Mouse (Mus musculus) heart, embryonic 14.5 days (tissue): ENCODE results near the gene Agbl3. TPM values are rescaled to one million over a fixed set of nuclear protein-coding genes. Genes with fewer than 3 reads are reported as not detected.
A peak's percentile ranks its signal among the peaks of the same experiment; 100 is the strongest.

Experiments
- ATAC-seq: fragments of 200-750 bp; cut with Nextera tagmentation; 2 replicates; pipeline ENCODE4 v1.8.0; 2017; ENCODE audit warnings: low read depth, moderate TSS enrichment; ENCODE audit not compliant: insufficient number of reproducible peaks, insufficient read depth, low FRiP score
- H3K27ac ChIP-seq, 2 experiments: fragments of 200-500 bp in 1 of 2; fragments of 300-500 bp in 1 of 2; sonication (generic) in 1 of 2; replicated peaks in 1 of 2; 2 replicates each; pipeline ENCODE4 v1.5.1; 2012 to 2014; ENCODE audit warnings: low read depth in 2 of 2, low read length in 2 of 2, control low read depth in 1 of 2, mild to moderate bottlenecking in 1 of 2, mixed read lengths in 1 of 2; ENCODE audit not compliant: control insufficient read depth in 1 of 2, insufficient read depth in 1 of 2
- H3K27me3 ChIP-seq: fragments of 300-500 bp; sonication (generic); 2 replicates; pipeline ENCODE4 v1.6.1; 2014; ENCODE audit warnings: mild to moderate bottlenecking, low read length, control low read depth; ENCODE audit not compliant: control insufficient read depth, insufficient read depth
- H3K36me3 ChIP-seq: fragments of 300-500 bp; sonication (generic); 2 replicates; pipeline ENCODE4 v1.6.1; 2014; ENCODE audit warnings: mild to moderate bottlenecking, control low read depth, low read length, mixed read lengths; ENCODE audit not compliant: control insufficient read depth, insufficient read depth
- H3K4me1 ChIP-seq, 2 experiments: fragments of 200-500 bp in 1 of 2; fragments of 300-500 bp in 1 of 2; sonication (generic) in 1 of 2; 2 replicates each; pipeline ENCODE4 v1.6.1; 2012 to 2014; ENCODE audit warnings: low read length in 2 of 2, control low read depth in 1 of 2, mixed read lengths in 1 of 2; ENCODE audit not compliant: control insufficient read depth in 2 of 2, insufficient read depth in 2 of 2
- H3K4me2 ChIP-seq: fragments of 300-500 bp; sonication (generic); 2 replicates; pipeline ENCODE4 v1.6.1; 2014; ENCODE audit warnings: mild to moderate bottlenecking, low read length
- H3K4me3 ChIP-seq, 2 experiments: fragments of 200-500 bp in 1 of 2; fragments of 300-500 bp in 1 of 2; sonication (generic) in 1 of 2; 2 replicates each; pipeline ENCODE4 v1.5.1; 2012 to 2014; ENCODE audit warnings: low read length in 2 of 2, mild to moderate bottlenecking in 2 of 2, control low read depth in 1 of 2, low read depth in 1 of 2, moderate library complexity in 1 of 2; ENCODE audit not compliant: control insufficient read depth in 1 of 2, insufficient read depth in 1 of 2
- H3K9ac ChIP-seq: fragments of 300-500 bp; sonication (generic); 2 replicates; pipeline ENCODE4 v1.6.1; 2014; ENCODE audit warnings: mild to moderate bottlenecking, low read length
- H3K9me3 ChIP-seq: fragments of 300-500 bp; sonication (generic); 2 replicates; pipeline ENCODE4 v1.6.1; 2016; ENCODE audit warnings: low read length, control low read depth; ENCODE audit not compliant: control insufficient read depth
- WGBS: fragments of 180-500 bp; shearing (Covaris S2); extraction: QIAGEN DNeasy Blood & Tissue Kit; methylation state at CpG from one replicate; pipeline ENCODE4 v1.1.7; 2014; 5-methylcytosine and 5-hydroxymethylcytosine counted together
- polyA plus RNA-seq: library from polyadenylated mRNA; unstranded; fragments of >200 nt; fragmentation: Nextera tagmentation; extraction: Ambion mirVana; gene quantifications from 2 replicates; pipeline ENCODE4 v1.2.1, GENCODE M21; 2014

Agbl3 gene
- polyA plus RNA-seq, 1 experiment from 2014 or later = 6.6 TPM

GRCm38 (mm10) chr6:34748566-34748965 lies 31.7 kb upstream of the Agbl3 start:
- Histone ChIP-seq H3K4me2 (no peak overlapping the region), H3K4me3 (no peak overlapping the region), H3K27ac (no peak overlapping the region), H3K9me3 (no peaks in the 10 kb centered on the region), H3K36me3 (peaks cover 69% of the 10 kb centered on the region), H3K4me1 (peaks cover 4 to 7% of the 10 kb centered on the region in 2 experiments; a peak in 2 of 4 replicates), H3K9ac (no peak overlapping the region), H3K27me3 (no peaks in the 10 kb centered on the region)
- ATAC-seq = no peak
- WGBS = 87% methylated on average over 11 of the region's 11 CpGs

GRCm38 (mm10) chr6:34749526-34749925 lies 30.7 kb upstream of the Agbl3 start:
- no peak overlapping the region; a peak in 1 of 4 replicates for H3K27ac ChIP-seq
- no peaks in the 10 kb centered on the region for H3K27me3 ChIP-seq
- H3K9ac ChIP-seq = no peak overlapping the region
- no peak for ATAC-seq
- no peak overlapping the region for H3K4me3 ChIP-seq
- peaks cover 4 to 7% of the 10 kb centered on the region in 2 experiments; a peak in 2 of 4 replicates for H3K4me1 ChIP-seq
- H3K36me3 ChIP-seq = peaks cover 69% of the 10 kb centered on the region
- H3K9me3 ChIP-seq = no peaks in the 10 kb centered on the region
- H3K4me2 ChIP-seq = no peak overlapping the region
- WGBS = 60% methylated on average over 6 of the region's 6 CpGs

- Histone ChIP-seq H3K36me3 (peaks cover 70% of the 10 kb centered on the region), H3K4me3 (no peak overlapping the region), H3K27me3 (no peaks in the 10 kb centered on the region), H3K27ac (no peak overlapping the region; a peak in 1 of 4 replicates), H3K4me2 (no peak overlapping the region), H3K9me3 (no peaks in the 10 kb centered on the region), H3K9ac (no peak overlapping the region), H3K4me1 (peaks cover 4 to 7% of the 10 kb centered on the region in 2 experiments; a peak in 2 of 4 replicates)
- ATAC-seq = no peak
- 48% methylated on average over 7 of the region's 7 CpGs for WGBS
Observed at GRCm38 (mm10) chr6:34750487-34751120, 29.6 kb upstream of the Agbl3 start.

GRCm38 (mm10) chr6:34751625-34752024 lies 28.6 kb upstream of the Agbl3 start:
- Histone ChIP-seq H3K4me2 (no peak overlapping the region), H3K27ac (no peak overlapping the region; a peak in 1 of 4 replicates), H3K9ac (no peak overlapping the region), H3K36me3 (peaks cover 70% of the 10 kb centered on the region), H3K27me3 (no peaks in the 10 kb centered on the region), H3K4me1 (peaks cover 4 to 7% of the 10 kb centered on the region in 2 experiments; a peak in 2 of 4 replicates), H3K9me3 (no peaks in the 10 kb centered on the region), H3K4me3 (no peak overlapping the region)
- ATAC-seq = no peak

GRCm38 (mm10) chr6:34754448-34754847 lies 25.8 kb upstream of the Agbl3 start:
- H3K27ac ChIP-seq = no peak overlapping the region
- ATAC-seq = peak; percentile 68; the same call in 1 of the 2 replicates
- H3K4me2 ChIP-seq = no peak overlapping the region
- 29% methylated on average over 5 of the region's 5 CpGs for WGBS
- no peaks in the 10 kb centered on the region for H3K27me3 ChIP-seq
- no peak overlapping the region for H3K9ac ChIP-seq
- H3K36me3 ChIP-seq = peaks cover 73% of the 10 kb centered on the region
- peaks cover 2 to 7% of the 10 kb centered on the region in 2 experiments; a peak in 2 of 4 replicates for H3K4me1 ChIP-seq
- H3K9me3 ChIP-seq = no peaks in the 10 kb centered on the region
- H3K4me3 ChIP-seq = no peak overlapping the region

- H3K27ac ChIP-seq = no peak overlapping the region
Observed at GRCm38 (mm10) chr6:34758340-34758739, 21.9 kb upstream of the Agbl3 start.

GRCm38 (mm10) chr6:34760023-34760422 lies 20.2 kb upstream of the Agbl3 start:
- 41% methylated on average over 4 of the region's 4 CpGs for WGBS
- Histone ChIP-seq H3K9me3 (no peaks in the 10 kb centered on the region), H3K36me3 (peaks cover 100% of the 10 kb centered on the region), H3K27me3 (no peaks in the 10 kb centered on the region), H3K27ac (no peak overlapping the region), H3K4me1 (no peaks in the 10 kb centered on the region), H3K4me3 (no peak overlapping the region), H3K4me2 (no peak overlapping the region), H3K9ac (no peak overlapping the region)
- ATAC-seq = no peak

More at GRCm38 (mm10) chr6:34758340-34758739, 21.9 kb upstream of the Agbl3 start:
- 90% methylated on average over 2 of the region's 2 CpGs for WGBS
- no peak overlapping the region for H3K9ac ChIP-seq
- no peak for ATAC-seq
- H3K4me3 ChIP-seq = no peak overlapping the region
- H3K9me3 ChIP-seq = no peaks in the 10 kb centered on the region
- no peak overlapping the region for H3K4me2 ChIP-seq
- H3K27me3 ChIP-seq = no peaks in the 10 kb centered on the region
- peaks cover 95% of the 10 kb centered on the region for H3K36me3 ChIP-seq
- no peaks in the 10 kb centered on the region for H3K4me1 ChIP-seq

GRCm38 (mm10) chr6:34765721-34766120 lies 14.5 kb upstream of the Agbl3 start:
- Histone ChIP-seq H3K4me1 (peaks cover 2 to 9% of the 10 kb centered on the region in 2 experiments), H3K9me3 (no peaks in the 10 kb centered on the region), H3K27ac (no peak overlapping the region), H3K27me3 (no peaks in the 10 kb centered on the region), H3K4me3 (no peak overlapping the region), H3K9ac (no peak overlapping the region), H3K4me2 (no peak overlapping the region), H3K36me3 (peaks cover 99% of the 10 kb centered on the region)
- 86% methylated on average over 5 of the region's 5 CpGs for WGBS
- no peak for ATAC-seq
